Mouse (Mus musculus): Measurements from ENCODE around the gene Gm49325.
"Not testable (repeated sequence)": the region's sequence is repeated elsewhere in the genome, so short reads cannot be mapped to it uniquely, and the experiment has no call there.

Gene Gm49325

GRCm38 (mm10) chr10:77685895-77686664, 80.1 kb downstream of the Gm49325 start, which contains the start of gene Tspear:
Tspear (plus strand) TSS chr10:77686569.
- DNase-seq: no peak

GRCm38 (mm10) chr10:77687021-77687420, 81.0 kb downstream of the Gm49325 start:
- no peak for DNase-seq

GRCm38 (mm10) chr10:77690356-77690807, 84.4 kb downstream of the Gm49325 start, which contains the start of gene Gm19402:
Gm19402 (minus strand) TSS chr10:77690757.
- not testable (repeated sequence) for DNase-seq

Data from thymus, adult 18-20 months (tissue).